Mouse (Mus musculus): ENCODE measurements around the gene Fam84b.

DNA sequence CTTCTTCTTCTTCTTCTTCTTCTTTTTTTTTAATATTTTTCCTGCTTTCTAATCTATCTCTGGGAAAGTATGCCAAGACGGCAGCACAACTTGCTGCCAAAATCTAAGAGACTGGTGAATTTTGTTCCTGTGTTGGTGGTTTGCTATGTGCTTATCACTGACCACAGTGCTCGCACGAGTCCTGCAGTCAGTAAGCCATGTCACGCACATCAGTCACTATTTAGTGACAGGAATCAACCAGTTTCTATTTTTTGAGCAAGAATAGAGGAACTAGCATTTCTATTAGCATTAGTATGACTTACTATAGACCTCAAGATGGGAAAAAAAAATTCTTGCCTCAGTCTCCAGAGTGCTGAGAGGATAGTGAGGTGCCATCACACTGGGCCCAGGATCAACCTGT, 573 bp upstream of the Fam84b start:
- TF ChIP-seq CTCF (IDR thresholded peaks at IDR 0.05; ENCODE audit: extremely low read depth, insufficient read depth, low read length) (no peak), POLR2A (IDR thresholded peaks at IDR 0.05; ENCODE audit: extremely low read depth, insufficient read depth, low read length) (no peak)
